ENCODE assay signal across 8 mouse cellular contexts in the genomic region with DNA sequence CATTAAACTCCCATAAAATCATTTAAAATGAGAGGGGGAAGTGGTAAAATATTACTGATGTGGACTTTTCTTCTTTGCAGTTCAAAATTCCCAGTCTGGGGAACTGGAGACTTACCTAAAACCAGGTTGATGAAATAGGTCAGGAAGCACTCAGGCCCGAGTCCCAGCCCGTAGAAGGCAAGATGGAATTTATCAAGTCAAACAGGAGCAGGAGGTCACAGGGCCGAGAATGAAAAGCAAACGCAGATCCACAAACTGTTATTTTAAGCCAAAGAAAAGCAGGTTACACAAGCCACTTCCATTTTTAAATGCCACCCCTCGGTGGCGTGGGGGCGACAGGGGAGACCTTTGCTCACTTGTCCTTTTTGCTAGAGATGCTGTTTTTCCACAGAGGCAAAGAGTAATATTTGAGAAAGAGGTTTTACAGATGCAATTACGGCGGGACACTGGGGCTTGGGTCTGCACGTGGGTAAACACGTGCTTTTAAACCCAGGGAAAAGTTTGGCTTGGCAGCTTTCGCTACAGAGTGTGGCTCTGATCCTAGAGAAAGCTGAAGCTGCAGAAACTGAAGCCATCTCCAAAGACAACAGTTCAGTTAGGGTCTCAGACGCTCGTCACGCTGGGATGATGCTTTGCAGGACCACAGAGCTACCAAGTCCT.
DNase-seq lines count a peak whose midpoint lies in the region; ATAC-seq lines count a peak whose summit lies in the region.

No protein-coding gene starts in this region.

- no peak for ATAC-seq in erythroid progenitor cell, adult 5-6 weeks (replicated peaks; ENCODE audit: low FRiP score, poor library complexity, severe bottlenecking)

- peak; percentile 17 for DNase-seq in ovary, adult 18-20 months (ENCODE audit: low spot score)
- DNase-seq in ovary, postnatal 10 days (ENCODE audit: low spot score) = no peak
- peak; percentile 16 for DNase-seq in forelimb bud, embryonic 11.5 days (ENCODE audit: low read depth, low spot score)
- peak; percentile 61 for DNase-seq in kidney, adult 9 months
- peak; percentile 55 for DNase-seq in lung, postnatal 36 days
- DNase-seq in layer of hippocampus, adult 9-11 months = no peak
- no peak for DNase-seq in frontal cortex, postnatal 25 days (ENCODE audit: low spot score in 2 of 2)

Comparison
In these comparisons a context has a peak if more than half of its experiments do, and no peak if none do; other contexts are left out.
1. DNase-seq: peak in ovary, adult 18-20 months (single experiment), forelimb bud, embryonic 11.5 days (single experiment), kidney, adult 9 months (single experiment) and lung, postnatal 36 days (single experiment); none in ovary, postnatal 10 days (single experiment), layer of hippocampus, adult 9-11 months (single experiment) and frontal cortex, postnatal 25 days (0 of 2).